Mouse (Mus musculus) ES-E14 (cell line): ENCODE results near the gene Lrrc1. TPM values are rescaled to one million over a fixed set of nuclear protein-coding genes. Genes with fewer than 3 reads are reported as not detected.

Experiments used
- DNase-seq: peaks from one replicate; pipeline ENCODE4 v3.0.0-alpha.2; 2013; ENCODE audit warnings: low read depth, low spot score
- H3K27ac ChIP-seq: 2 replicates; pipeline ENCODE4 v1.5.1; 2012; ENCODE audit warnings: low read depth, mild to moderate bottlenecking, low read length, moderate library complexity, mixed read lengths; ENCODE audit not compliant: poor library complexity, insufficient read depth, severe bottlenecking
- H3K36me3 ChIP-seq: 2 replicates; pipeline ENCODE4 v1.6.1; 2012; ENCODE audit warnings: mild to moderate bottlenecking, low read length, moderate library complexity, mixed read lengths; ENCODE audit not compliant: control insufficient read depth, poor library complexity, insufficient read depth, severe bottlenecking
- H3K4me1 ChIP-seq, 2 experiments: fragments of 150-350 bp in 1 of 2; sonication (generic) in 1 of 2; 2 replicates each; pipeline ENCODE4 v1.6.1; 2012; ENCODE audit warnings: low read length in 2 of 2, mild to moderate bottlenecking in 1 of 2, mixed read lengths in 1 of 2; ENCODE audit not compliant: control insufficient read depth in 2 of 2, insufficient read depth in 2 of 2, poor library complexity in 1 of 2
- H3K4me3 ChIP-seq, 2 experiments: fragments of 150-350 bp in 1 of 2; sonication (generic) in 1 of 2; 2 replicates each; pipeline ENCODE4 v1.5.1; 2012; ENCODE audit warnings: low read length in 2 of 2, low read depth in 1 of 2, mild to moderate bottlenecking in 1 of 2, mixed read lengths in 1 of 2; ENCODE audit not compliant: insufficient read depth in 1 of 2, poor library complexity in 1 of 2, severe bottlenecking in 1 of 2
- H3K9ac ChIP-seq: 2 replicates; pipeline ENCODE4 v1.6.1; 2012; ENCODE audit warnings: low read depth, mild to moderate bottlenecking, low read length, mixed read lengths; ENCODE audit not compliant: poor library complexity, insufficient read depth, severe bottlenecking
- H3K9me3 ChIP-seq: fragments of 150-350 bp; sonication (generic); 2 replicates; pipeline ENCODE4 v1.6.1; 2012; ENCODE audit warnings: low read depth, mild to moderate bottlenecking, low read length; ENCODE audit not compliant: control insufficient read depth, insufficient read depth
- CHD2 ChIP-seq: IDR thresholded peaks from 2 replicates; pipeline ENCODE4 v1.6.1; 2014; ENCODE audit warnings: mild to moderate bottlenecking, low read depth, low read length, inconsistent platforms
- HCFC1 ChIP-seq: IDR thresholded peaks from 2 replicates; pipeline ENCODE4 v1.6.1; 2012; ENCODE audit warnings: low read length, inconsistent platforms, borderline replicate concordance; ENCODE audit not compliant: insufficient read depth
- MAFK ChIP-seq: IDR thresholded peaks from 2 replicates; pipeline ENCODE4 v1.6.1; 2014; ENCODE audit warnings: mild to moderate bottlenecking, low read depth, low read length, inconsistent platforms; ENCODE audit not compliant: insufficient read depth
- ZC3H11A ChIP-seq: IDR thresholded peaks from 2 replicates; pipeline ENCODE4 v1.6.1; 2012; ENCODE audit warnings: low read depth, mild to moderate bottlenecking, inconsistent platforms, low read length, borderline replicate concordance
- ZNF384 ChIP-seq: IDR thresholded peaks from 2 replicates; pipeline ENCODE4 v1.6.1; 2012; ENCODE audit warnings: low read depth, low read length, inconsistent platforms
- in situ Hi-C, 2 experiments: fragments of 600-800 bp; cut with MboI; formaldehyde crosslinking; loops; one replicate each; pipeline ENCODE4 v1.15.1; 2025; ENCODE audit warnings: low sequenced_read_pairs in 2 of 2, inconsistent platforms in 1 of 2; ENCODE audit not compliant: unreplicated experiment in 2 of 2
- total RNA-seq: library from RNA; depleted of rRNA; stranded (reverse); fragments of 300-350 nt; gene quantifications from 2 replicates; pipeline ENCODE4 v1.2.3, GENCODE M21; 2012

Gene Lrrc1
- total RNA-seq, 1 experiment, result 7.7 TPM

GRCm38 (mm10) chr9:77487427-77487826 is 57.2 kb downstream of the Lrrc1 start:
- no peak overlapping the region for H3K27ac ChIP-seq
- TF ChIP-seq ZNF384 (no peak), HCFC1 (no peak)
- DNase-seq, result no peak
- peaks cover 15 to 30% of the 10 kb centered on the region in 2 experiments for H3K4me1 ChIP-seq
- H3K9me3 ChIP-seq, result no peaks in the 10 kb centered on the region
- H3K9ac ChIP-seq, result no peak overlapping the region
- no peak overlapping the region for H3K4me3 ChIP-seq
- in situ Hi-C loops, result no loop called here
- no peaks in the 10 kb centered on the region; the same call in 1 of the 2 replicates for H3K36me3 ChIP-seq

- in situ Hi-C loops, result no loop called here
- peaks cover 17 to 37% of the 10 kb centered on the region in 2 experiments for H3K4me1 ChIP-seq
- no peaks in the 10 kb centered on the region for H3K9me3 ChIP-seq
- TF ChIP-seq ZC3H11A (0 out of 2 replicates have a peak, but pooled peaks have one; percentile 7), MAFK (no peak)
- no peak overlapping the region for H3K27ac ChIP-seq
- H3K36me3 ChIP-seq, result no peaks in the 10 kb centered on the region; the same call in 1 of the 2 replicates
- H3K4me3 ChIP-seq, result no peak overlapping the region
- H3K9ac ChIP-seq, result no peak overlapping the region
- DNase-seq, result no peak
Observed at GRCm38 (mm10) chr9:77485915-77486314, 58.8 kb downstream of the Lrrc1 start.

- no peak overlapping the region for H3K27ac ChIP-seq
- TF ChIP-seq MAFK (no peak), HCFC1 (no peak), ZC3H11A (no peak), CHD2 (no peak), ZNF384 (no peak)
- DNase-seq, result no peak
- H3K9ac ChIP-seq, result no peak overlapping the region
- in situ Hi-C loops, result no loop called here
- H3K36me3 ChIP-seq, result no peaks in the 10 kb centered on the region; the same call in 1 of the 2 replicates
- no peak overlapping the region for H3K4me3 ChIP-seq
- peaks cover 22 to 44% of the 10 kb centered on the region in 2 experiments for H3K4me1 ChIP-seq
- H3K9me3 ChIP-seq, result no peaks in the 10 kb centered on the region
Observed at GRCm38 (mm10) chr9:77484751-77485150, 59.9 kb downstream of the Lrrc1 start.

GRCm38 (mm10) chr9:77483559-77483958 is 61.1 kb downstream of the Lrrc1 start:
- no peak overlapping the region for H3K27ac ChIP-seq
- H3K9ac ChIP-seq, result no peak overlapping the region
- no peaks in the 10 kb centered on the region; the same call in 1 of the 2 replicates for H3K36me3 ChIP-seq
- no peak overlapping the region for H3K4me3 ChIP-seq
- in situ Hi-C loops, result no loop called here
- H3K9me3 ChIP-seq, result no peaks in the 10 kb centered on the region
- peaks cover 22 to 40% of the 10 kb centered on the region in 2 experiments for H3K4me1 ChIP-seq
- TF ChIP-seq ZC3H11A (no peak), CHD2 (no peak), MAFK (no peak), HCFC1 (no peak), ZNF384 (no peak)
- no peak for DNase-seq

- Histone ChIP-seq H3K9ac (no peak overlapping the region), H3K27ac (no peak overlapping the region; the same call in 1 of the 2 replicates), H3K4me1 (peaks cover 22 to 37% of the 10 kb centered on the region in 2 experiments), H3K4me3 (no peak overlapping the region), H3K36me3 (no peaks in the 10 kb centered on the region; the same call in 1 of the 2 replicates), H3K9me3 (no peaks in the 10 kb centered on the region)
- DNase-seq, result no peak
- in situ Hi-C loops, result no loop called here
- no peak for TF ChIP-seq CHD2
- TF ChIP-seq MAFK, result no peak
- TF ChIP-seq ZC3H11A, result no peak
- no peak for TF ChIP-seq ZNF384
- TF ChIP-seq HCFC1, result no peak
Observed at GRCm38 (mm10) chr9:77482281-77482680, 62.4 kb downstream of the Lrrc1 start.
